In the genomic region with DNA sequence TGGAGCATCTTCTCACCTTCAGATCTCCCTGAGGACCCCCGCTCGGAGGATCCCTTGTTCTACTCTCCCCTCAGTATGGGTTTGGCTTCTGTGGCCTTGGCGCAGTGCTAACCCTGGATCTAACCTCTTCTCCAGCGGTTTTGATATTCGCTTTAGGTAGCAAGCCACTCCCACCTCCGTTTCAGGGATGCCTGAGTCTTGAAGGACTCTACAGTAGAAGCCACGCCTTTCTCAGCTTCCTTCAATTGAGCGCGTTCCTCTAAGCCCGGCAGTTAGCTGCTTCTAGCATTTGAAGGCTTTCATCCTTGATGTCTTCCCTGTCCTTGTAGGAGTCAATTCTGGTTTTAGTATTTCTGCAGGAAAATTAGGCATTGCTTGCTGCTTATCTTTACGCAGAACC, we compare ENCODE assay signal across 11 mouse cellular contexts. TPM values are rescaled to one million over a fixed set of nuclear protein-coding genes. Genes with fewer than 3 reads are reported as not detected.
DNase-seq lines count a peak whose midpoint lies in the region; ATAC-seq lines count a peak whose summit lies in the region.
"Had no signal": no experiment of that assay in that cellular context is flagged by ENCODE, and none has a peak within 500 bp of the region (broad histone marks: within the 10 kb centered on the region; RNA-seq: fewer than 3 reads in every experiment).

No protein-coding gene starts in this region.

- no peaks in the 10 kb centered on the region for H3K4me1 ChIP-seq in hindbrain, embryonic 11.5 days (replicated peaks; ENCODE audit: control insufficient read depth, insufficient read depth, low read length)
- H3K4me1 ChIP-seq in hindbrain, embryonic 12.5 days: no peaks in the 10 kb centered on the region
- no peaks in the 10 kb centered on the region for H3K4me1 ChIP-seq in embryonic facial prominence, embryonic 14.5 days (ENCODE audit: control insufficient read depth, insufficient read depth, low read length)
- no peaks in the 10 kb centered on the region for H3K4me1 ChIP-seq in forebrain, embryonic 15.5 days
- H3K4me1 ChIP-seq in forebrain, embryonic 11.5 days (replicated peaks; ENCODE audit: control insufficient read depth, insufficient read depth, low read length): no peaks in the 10 kb centered on the region

- no peak overlapping the region for H3K27ac ChIP-seq in hindbrain, embryonic 11.5 days (ENCODE audit: low read depth, low read length)
- H3K27ac ChIP-seq in hindbrain, embryonic 12.5 days: no peak overlapping the region
- H3K27ac ChIP-seq in embryonic facial prominence, embryonic 14.5 days (replicated peaks; ENCODE audit: low read depth, low read length): no peak overlapping the region
- no peak overlapping the region for H3K27ac ChIP-seq in forebrain, embryonic 15.5 days (replicated peaks)
- no peak overlapping the region for H3K27ac ChIP-seq in forebrain, embryonic 11.5 days (ENCODE audit: low read depth, low read length)
- H3K27ac ChIP-seq: heart, embryonic 10.5 days; liver, embryonic 15.5 days had no signal

- no peak overlapping the region for H3K4me3 ChIP-seq in hindbrain, embryonic 11.5 days (ENCODE audit: low read depth, low read length)
- H3K4me3 ChIP-seq in hindbrain, embryonic 12.5 days: no peak overlapping the region
- no peak overlapping the region for H3K4me3 ChIP-seq in embryonic facial prominence, embryonic 14.5 days (ENCODE audit: low read depth, low read length)
- H3K4me3 ChIP-seq in forebrain, embryonic 15.5 days: no peak overlapping the region
- no peak overlapping the region for H3K4me3 ChIP-seq in forebrain, embryonic 11.5 days (ENCODE audit: low read depth, low read length)
- H3K4me3 ChIP-seq: heart, embryonic 10.5 days; liver, embryonic 15.5 days had no signal

- no peaks in the 10 kb centered on the region for H3K36me3 ChIP-seq in hindbrain, embryonic 11.5 days (ENCODE audit: control insufficient read depth, insufficient read depth, low read length)
- no peaks in the 10 kb centered on the region for H3K36me3 ChIP-seq in hindbrain, embryonic 12.5 days
- no peaks in the 10 kb centered on the region for H3K36me3 ChIP-seq in embryonic facial prominence, embryonic 14.5 days (ENCODE audit: control insufficient read depth, insufficient read depth, low read length)
- H3K36me3 ChIP-seq in forebrain, embryonic 15.5 days: no peaks in the 10 kb centered on the region
- H3K36me3 ChIP-seq in forebrain, embryonic 11.5 days (ENCODE audit: control insufficient read depth, insufficient read depth, low read length): no peaks in the 10 kb centered on the region
- H3K36me3 ChIP-seq: heart, embryonic 10.5 days; liver, embryonic 15.5 days had no signal

- no peak overlapping the region for H3K4me2 ChIP-seq in hindbrain, embryonic 11.5 days (replicated peaks; ENCODE audit: low read depth, low read length)
- no peak overlapping the region for H3K4me2 ChIP-seq in hindbrain, embryonic 12.5 days (replicated peaks)
- H3K4me2 ChIP-seq in embryonic facial prominence, embryonic 14.5 days (ENCODE audit: low read depth, low read length): no peak overlapping the region
- no peak overlapping the region for H3K4me2 ChIP-seq in forebrain, embryonic 15.5 days (replicated peaks)
- H3K4me2 ChIP-seq in forebrain, embryonic 11.5 days (ENCODE audit: low read depth, low read length, severe bottlenecking): no peak overlapping the region
- H3K4me2 ChIP-seq: liver, embryonic 15.5 days had no signal

- ATAC-seq in hindbrain, embryonic 11.5 days (ENCODE audit: low FRiP score): no peak
- no peak for ATAC-seq in hindbrain, embryonic 12.5 days (ENCODE audit: low FRiP score)
- no peak for ATAC-seq in embryonic facial prominence, embryonic 14.5 days (ENCODE audit: low read depth)
- ATAC-seq in megakaryocyte progenitor cell, adult 5-6 weeks (replicated peaks; ENCODE audit: poor library complexity): peak; percentile 43
- no peak for ATAC-seq in forebrain, embryonic 15.5 days (replicated peaks)
- no peak for ATAC-seq in forebrain, embryonic 11.5 days (replicated peaks; ENCODE audit: low FRiP score)
- ATAC-seq: hindbrain, embryonic 16.5 days had no signal

- H3K9ac ChIP-seq in hindbrain, embryonic 11.5 days (ENCODE audit: low read depth, low read length): no peak overlapping the region
- no peak overlapping the region for H3K9ac ChIP-seq in hindbrain, embryonic 12.5 days
- H3K9ac ChIP-seq in embryonic facial prominence, embryonic 14.5 days (ENCODE audit: low read depth, low read length): no peak overlapping the region
- H3K9ac ChIP-seq in forebrain, embryonic 15.5 days (replicated peaks): no peak overlapping the region
- no peak overlapping the region for H3K9ac ChIP-seq in forebrain, embryonic 11.5 days (ENCODE audit: low read length)
- H3K9ac ChIP-seq: liver, embryonic 15.5 days had no signal

- 31% methylated on average over 11 of the region's 11 CpGs for WGBS in hindbrain, embryonic 11.5 days
- WGBS in hindbrain, embryonic 12.5 days: 26% methylated on average over 11 of the region's 11 CpGs
- WGBS in embryonic facial prominence, embryonic 14.5 days: 27% methylated on average over 11 of the region's 11 CpGs
- WGBS in forebrain, embryonic 15.5 days: 27% methylated on average over 11 of the region's 11 CpGs
- WGBS in forebrain, embryonic 11.5 days: 25% methylated on average over 11 of the region's 11 CpGs

- no peaks in the 10 kb centered on the region for H3K27me3 ChIP-seq in hindbrain, embryonic 11.5 days (ENCODE audit: control insufficient read depth, insufficient read depth, low read length)
- no peaks in the 10 kb centered on the region for H3K27me3 ChIP-seq in hindbrain, embryonic 12.5 days
- no peaks in the 10 kb centered on the region for H3K27me3 ChIP-seq in embryonic facial prominence, embryonic 14.5 days (replicated peaks; ENCODE audit: control insufficient read depth, insufficient read depth, low read length)
- no peaks in the 10 kb centered on the region for H3K27me3 ChIP-seq in forebrain, embryonic 15.5 days
- no peaks in the 10 kb centered on the region for H3K27me3 ChIP-seq in forebrain, embryonic 11.5 days (ENCODE audit: control insufficient read depth, insufficient read depth, low read length)

- H3K9me3 ChIP-seq in hindbrain, embryonic 11.5 days (ENCODE audit: control insufficient read depth, low read length): no peaks in the 10 kb centered on the region
- H3K9me3 ChIP-seq in hindbrain, embryonic 12.5 days (replicated peaks): no peaks in the 10 kb centered on the region
- H3K9me3 ChIP-seq in embryonic facial prominence, embryonic 14.5 days (ENCODE audit: control insufficient read depth, low read length): no peaks in the 10 kb centered on the region
- no peaks in the 10 kb centered on the region for H3K9me3 ChIP-seq in forebrain, embryonic 15.5 days
- no peaks in the 10 kb centered on the region for H3K9me3 ChIP-seq in forebrain, embryonic 11.5 days (ENCODE audit: control insufficient read depth, low read length)
- H3K9me3 ChIP-seq: heart, embryonic 10.5 days; liver, embryonic 15.5 days had no signal

- peak; percentile 10 for DNase-seq in hindbrain, embryonic 11.5 days (ENCODE audit: low spot score)
- peak; percentile 86 for DNase-seq in ES-CJ7 (ENCODE audit: low read depth, low spot score)
- peak; percentile 65 for DNase-seq in embryonic facial prominence, embryonic 14.5 days (ENCODE audit: low spot score)
- DNase-seq in forebrain, embryonic 11.5 days (ENCODE audit: low spot score): no peak
- no peak for DNase-seq in gastrocnemius, postnatal 4 days (ENCODE audit: low spot score in 2 of 2)

RNA-seq across cellular contexts. Expression of a gene that starts 40.2 kb away (rescaled TPM):
- polyA plus RNA-seq in hindbrain, embryonic 11.5 days (2014; fragmentation: Nextera tagmentation; extraction: Ambion mirVana): 1.0 and 1.1 TPM in 2 replicates
- polyA plus RNA-seq in hindbrain, embryonic 12.5 days (2016; fragmentation: Nextera tagmentation; extraction: Ambion mirVana): 1.7 and 2.0 TPM in 2 replicates
- 0.86 and 1.1 TPM in 2 replicates for polyA plus RNA-seq in embryonic facial prominence, embryonic 14.5 days (2014; fragmentation: Nextera tagmentation; extraction: Ambion mirVana)
- total RNA-seq in megakaryocyte progenitor cell, adult 5-6 weeks (2015): 0.44 and 1.1 TPM in 2 replicates
- total RNA-seq in megakaryocyte progenitor cell, adult 5-6 weeks (2017): 1.5 and 1.8 TPM in 2 replicates
- polyA plus RNA-seq in forebrain, embryonic 15.5 days (2015; fragmentation: Nextera tagmentation; extraction: Ambion mirVana): 1.6 and 1.7 TPM in 2 replicates
- polyA plus RNA-seq in forebrain, embryonic 11.5 days (2014; fragmentation: Nextera tagmentation; extraction: Ambion mirVana): 0.87 and 0.99 TPM in 2 replicates
- total RNA-seq in gastrocnemius, postnatal 4 days (2021): 1 to 10 TPM; 1.5 to 2.3 TPM

RNA-seq across cellular contexts. Expression of a gene that starts 40.3 kb away (rescaled TPM):
- polyA plus RNA-seq in hindbrain, embryonic 11.5 days (2014; fragmentation: Nextera tagmentation; extraction: Ambion mirVana): 48.1 and 51.5 TPM in 2 replicates
- 55.4 and 66.8 TPM in 2 replicates for polyA plus RNA-seq in hindbrain, embryonic 12.5 days (2016; fragmentation: Nextera tagmentation; extraction: Ambion mirVana)
- polyA plus RNA-seq in embryonic facial prominence, embryonic 14.5 days (2014; fragmentation: Nextera tagmentation; extraction: Ambion mirVana): 36.9 and 42.4 TPM in 2 replicates
- 52.8 and 69.9 TPM in 2 replicates for total RNA-seq in megakaryocyte progenitor cell, adult 5-6 weeks (2015)
- total RNA-seq in megakaryocyte progenitor cell, adult 5-6 weeks (2017): 91.1 and 120 TPM in 2 replicates
- 53.6 and 60.9 TPM in 2 replicates for polyA plus RNA-seq in forebrain, embryonic 15.5 days (2015; fragmentation: Nextera tagmentation; extraction: Ambion mirVana)
- polyA plus RNA-seq in forebrain, embryonic 11.5 days (2014; fragmentation: Nextera tagmentation; extraction: Ambion mirVana): 49.5 and 53.6 TPM in 2 replicates
- total RNA-seq in gastrocnemius, postnatal 4 days (2021): 10 to 100 TPM; 22.5 to 27.0 TPM

Comparison
In these comparisons a context has a peak if more than half of its experiments do, and no peak if none do; other contexts are left out.
1. DNase-seq: peak in hindbrain, embryonic 11.5 days (single experiment), ES-CJ7 (single experiment) and embryonic facial prominence, embryonic 14.5 days (single experiment); none in forebrain, embryonic 11.5 days (single experiment) and gastrocnemius, postnatal 4 days (0 of 2).